Mouse (Mus musculus) testis, adult 2 months (tissue): ENCODE measurements around the gene Bmp8b.

ENCODE experiments used
- CTCF ChIP-seq: fragments of 200-500 bp; IDR thresholded peaks from 2 replicates; pipeline ENCODE4 v1.5.1; 2012; ENCODE audit warnings: low read depth, mild to moderate bottlenecking, inconsistent platforms, low read length, moderate library complexity; ENCODE audit not compliant: control insufficient read depth, insufficient read depth, insufficient replicate concordance
- POLR2A ChIP-seq: fragments of 200-500 bp; IDR thresholded peaks from 2 replicates; pipeline ENCODE4 v1.6.1; 2012; ENCODE audit warnings: low read depth, mild to moderate bottlenecking, inconsistent platforms, low read length, moderate library complexity; ENCODE audit not compliant: control insufficient read depth

- TF ChIP-seq CTCF = no peak
- no peak for TF ChIP-seq POLR2A
Observed at GRCm38 (mm10) chr4:123152003-123152402, 47.0 kb downstream of the Bmp8b start.
